Mouse (Mus musculus) adrenal gland, postnatal 10 days (tissue): ENCODE data around the gene Gm10722. TPM values are rescaled to one million over a fixed set of nuclear protein-coding genes. Genes with fewer than 3 reads are reported as not detected.
"Not testable (repeated sequence)": the region's sequence is repeated elsewhere in the genome, so short reads cannot be mapped to it uniquely, and the experiment has no call there.

Source experiments
- DNase-seq: peaks from one replicate; pipeline ENCODE4 v3.0.0; 2021; ENCODE audit warnings: mixed read lengths
- microRNA-seq: library from miRNA; unstranded; fragments of <30 nt; microRNA quantifications from one replicate; pipeline ENCODE4 v1.2.0, GENCODE M21; 2021
- total RNA-seq, 2 experiments: library from RNA; stranded (reverse); gene quantifications; 2 replicates each; pipeline ENCODE4 v1.2.3; 2021

Gm10722 gene
- total RNA-seq, 2 experiments from 2014 or later = not detected

GRCm38 (mm10) chr9:3025653-3026052, 24.9 kb downstream of the Gm10722 start:
- DNase-seq = peak; percentile 65

DNA sequence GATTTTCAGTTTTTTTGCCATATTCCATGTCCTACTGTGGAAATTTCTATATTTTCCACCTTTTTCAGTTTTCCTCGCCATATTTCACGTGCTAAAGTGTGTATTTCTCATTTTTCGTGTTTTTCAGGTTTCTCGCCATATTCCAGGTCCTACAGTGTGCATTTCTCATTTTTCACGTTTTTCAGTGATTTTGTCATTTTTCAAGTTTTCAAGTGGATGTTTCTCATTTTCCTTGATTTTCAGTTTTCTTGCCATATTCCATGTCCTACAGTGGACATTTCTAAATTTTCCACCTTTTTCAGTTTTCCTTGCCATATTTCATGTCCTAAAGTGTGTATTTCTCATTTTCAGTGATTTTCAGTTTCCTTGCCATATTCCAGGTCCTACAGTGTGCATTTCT, 25.4 kb downstream of the Gm10722 start:
- DNase-seq = not testable (repeated sequence)

DNA sequence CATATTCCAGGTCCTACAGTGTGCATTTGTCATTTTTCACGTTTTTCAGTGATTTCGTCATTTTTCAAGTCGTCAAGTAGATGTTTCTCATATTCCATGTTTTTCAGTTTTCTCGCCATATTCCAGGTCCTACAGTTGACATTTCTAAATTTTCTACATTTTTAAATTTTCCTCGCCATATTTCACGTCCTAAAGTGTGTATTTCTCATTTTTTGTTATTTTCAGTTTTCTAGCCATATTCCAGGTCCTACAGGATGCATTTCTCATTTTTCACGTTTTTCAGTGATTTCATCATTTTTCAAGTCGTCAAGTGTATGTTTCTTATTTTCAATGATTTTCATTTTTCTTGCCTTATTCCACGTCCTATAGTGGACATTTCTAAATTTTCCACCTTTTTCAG, 26.0 kb downstream of the Gm10722 start:
- DNase-seq = peak; percentile 3

DNA sequence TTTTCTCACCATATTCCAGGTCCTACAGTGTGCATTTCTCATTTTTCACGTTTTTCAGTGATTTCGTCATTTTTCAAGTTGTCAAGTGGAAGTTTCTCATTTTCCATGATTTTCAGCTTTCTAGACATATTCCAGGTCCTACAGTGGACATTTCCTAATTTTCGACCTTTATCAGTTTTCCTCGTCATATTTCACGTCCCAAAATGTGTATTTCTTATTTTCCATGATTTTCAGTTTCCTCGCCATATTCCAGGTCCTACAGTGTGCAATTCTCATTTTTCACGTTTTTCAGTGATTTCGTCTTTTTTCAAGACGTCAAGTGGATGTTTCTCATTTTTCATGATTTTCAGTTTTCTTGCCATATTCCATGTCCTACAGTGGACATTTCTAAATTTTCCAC, 26.5 kb downstream of the Gm10722 start:
- DNase-seq = not testable (repeated sequence)

DNA sequence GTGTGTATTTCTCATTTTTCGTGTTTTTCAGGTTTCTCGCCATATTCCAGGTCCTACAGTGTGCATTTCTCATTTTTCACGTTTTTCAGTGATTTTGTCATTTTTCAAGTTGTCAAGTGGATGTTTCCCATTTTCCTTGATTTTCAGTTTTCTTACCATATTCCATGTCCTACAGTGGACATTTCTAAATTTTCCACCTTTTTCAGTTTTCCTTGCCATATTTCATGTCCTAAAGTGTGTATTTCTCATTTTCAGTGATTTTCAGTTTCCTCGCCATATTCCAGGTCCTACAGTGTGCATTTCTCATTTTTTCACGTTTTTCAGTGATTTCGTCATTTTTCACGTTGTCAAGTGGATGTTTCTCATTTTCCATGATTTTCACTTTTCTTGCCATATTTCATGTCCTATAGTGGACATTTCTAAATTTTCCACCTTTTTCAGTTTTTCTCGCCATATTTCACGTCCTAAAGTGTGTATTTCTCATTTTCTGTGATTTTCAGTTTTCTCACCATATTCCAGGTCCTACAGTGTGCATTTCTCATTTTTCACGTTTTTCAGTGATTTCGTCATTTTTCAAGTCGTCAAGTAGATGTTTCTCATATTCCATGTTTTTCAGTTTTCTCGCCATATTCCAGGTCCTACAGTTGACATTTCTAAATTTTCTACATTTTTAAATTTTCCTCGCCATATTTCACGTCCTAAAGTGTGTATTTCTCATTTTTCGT, 28.7 kb downstream of the Gm10722 start:
- peak; percentile 29 for DNase-seq

DNA sequence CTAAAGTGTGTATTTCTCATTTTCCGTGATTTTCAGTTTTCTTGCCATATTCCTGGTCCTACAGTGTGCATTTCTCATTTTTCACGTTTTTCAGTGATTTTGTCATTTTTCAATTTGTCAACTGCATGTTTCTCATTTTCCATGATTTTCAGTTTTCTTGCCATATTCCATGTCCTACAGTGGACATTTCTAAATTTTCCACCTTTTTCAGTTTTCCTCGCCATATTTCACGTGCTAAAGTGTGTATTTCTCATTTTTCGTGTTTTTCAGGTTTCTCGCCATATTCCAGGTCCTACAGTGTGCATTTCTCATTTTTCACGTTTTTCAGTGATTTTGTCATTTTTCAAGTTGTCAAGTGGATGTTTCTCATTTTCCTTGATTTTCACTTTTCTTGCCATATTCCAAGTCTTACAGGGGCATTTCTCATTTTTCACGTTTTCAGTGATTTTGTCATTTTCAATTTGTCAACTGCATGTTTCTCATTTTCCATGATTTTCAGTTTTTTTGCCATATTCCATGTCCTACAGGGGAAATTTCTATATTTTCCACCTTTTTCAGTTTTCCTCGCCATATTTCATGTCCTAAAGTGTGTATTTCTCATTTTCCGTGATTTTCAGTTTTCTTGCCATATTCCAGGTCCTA, 30.1 kb downstream of the Gm10722 start:
- not testable (repeated sequence) for DNase-seq

- not testable (repeated sequence) for DNase-seq
Measured at GRCm38 (mm10) chr9:3034299-3034698, 33.6 kb downstream of the Gm10722 start, which contains the start of gene Gm17535. Gene Gm17535, plus strand, starts transcription at chr9:3034599.

- not testable (repeated sequence) for DNase-seq
Measured at GRCm38 (mm10) chr9:3036577-3036976, 35.9 kb downstream of the Gm10722 start, which contains the start of gene Gm10715. Gene Gm10715, plus strand, starts transcription at chr9:3036877.

DNA sequence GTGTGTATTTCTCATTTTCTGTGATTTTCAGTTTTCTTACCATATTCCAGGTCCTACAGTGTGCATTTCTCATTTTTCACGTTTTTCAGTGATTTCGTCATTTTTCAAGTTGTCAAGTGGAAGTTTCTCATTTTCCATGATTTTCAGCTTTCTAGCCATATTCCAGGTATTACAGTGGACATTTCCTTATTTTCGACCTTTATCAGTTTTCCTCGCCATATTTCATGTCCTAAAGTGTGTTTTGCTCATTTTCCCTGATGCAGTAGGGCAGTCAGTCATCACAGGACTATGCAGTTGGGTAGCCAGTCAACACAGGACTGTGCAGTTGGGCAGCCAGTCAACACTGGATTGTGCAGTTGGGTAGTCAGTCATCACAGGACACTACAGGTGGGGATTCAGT, 37.4 kb downstream of the Gm10722 start:
- not testable (repeated sequence) for DNase-seq

Small RNA genes within 50 kb of the gene (microRNA-seq; reads per million reads assigned to microRNA genes)
- not detected for gene Mir101c

Other genes with a start within 250 kb of the Gm10722 start
- gene Gm11168, start 2.4 kb downstream of the Gm10722 start, total RNA-seq = 1 to 10 TPM in 1 of 2 experiments, not detected in 1; 1.1 TPM
- gene Gm10721, start 12.2 kb downstream of the Gm10722 start, total RNA-seq = 1 to 10 TPM in 1 of 2 experiments, not detected in 1; 1.1 TPM
- not detected for gene Gm10720, start 14.7 kb downstream of the Gm10722 start, total RNA-seq
- 1 to 10 TPM; 1.3 to 1.7 TPM for gene Gm10719, start 16.5 kb downstream of the Gm10722 start, total RNA-seq
- 1 to 10 TPM; 1.4 to 3.2 TPM for gene Gm10718, start 22.6 kb downstream of the Gm10722 start, total RNA-seq
- 1 to 10 TPM in 1 of 2 experiments, under 1 TPM in 1; 0.57 to 1.8 TPM for gene Gm10717, start 24.5 kb downstream of the Gm10722 start, total RNA-seq
- gene Gm17535, start 33.7 kb downstream of the Gm10722 start, total RNA-seq = not detected
- not detected for gene Gm10715, start 36.0 kb downstream of the Gm10722 start, total RNA-seq